Mouse (Mus musculus): Measurements from ENCODE around the gene Gmnn. TPM values are rescaled to one million over a fixed set of nuclear protein-coding genes. Genes with fewer than 3 reads are reported as not detected.
A peak's percentile ranks its signal among the peaks of the same experiment; 100 is the strongest.

Gene Gmnn
- polyA plus RNA-seq, 1 experiment = 129 TPM

DNA sequence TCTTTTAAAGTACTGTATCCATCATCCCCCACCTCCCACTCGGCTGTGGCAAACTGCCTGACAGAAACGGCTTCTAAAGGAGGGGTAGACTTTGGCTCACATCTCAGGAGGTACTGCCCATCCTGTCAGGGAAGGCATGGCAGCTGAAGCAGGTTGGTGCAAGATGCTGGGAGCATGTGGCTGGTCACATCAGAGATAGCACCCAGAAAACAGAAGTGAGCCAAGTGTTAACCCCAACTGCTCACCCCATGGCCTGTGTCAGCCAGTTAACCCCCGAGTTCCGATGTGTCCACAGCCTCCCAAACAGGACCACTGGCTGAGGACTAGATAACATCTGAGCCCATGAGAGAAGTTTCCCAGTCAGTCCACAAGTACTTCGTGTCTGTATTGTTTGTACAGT is 46.1 kb downstream of the Gmnn start:
- H3K4me3 ChIP-seq (ENCODE audit: low read depth, low read length) = no peak overlapping the region
- no peaks in the 10 kb centered on the region for H3K4me1 ChIP-seq (ENCODE audit: control insufficient read depth, insufficient read depth, low read length)
- H3K27me3 ChIP-seq (ENCODE audit: control insufficient read depth, insufficient read depth, low read length, poor library complexity, severe bottlenecking) = no peaks in the 10 kb centered on the region
- H3K36me3 ChIP-seq (ENCODE audit: control insufficient read depth, insufficient read depth, low read length, poor library complexity, severe bottlenecking) = no peaks in the 10 kb centered on the region
- TF ChIP-seq EP300 (IDR thresholded peaks at IDR 0.05; ENCODE audit: insufficient read depth, low read depth, low read length) = no peak
- TF ChIP-seq CTCF (IDR thresholded peaks at IDR 0.05; ENCODE audit: low read depth, low read length) = no peak
- TF ChIP-seq POLR2A (IDR thresholded peaks at IDR 0.05; ENCODE audit: insufficient read depth, low read length) = no peak
- H3K27ac ChIP-seq (ENCODE audit: insufficient read depth, low read length) = no peak overlapping the region
- H3K9ac ChIP-seq (ENCODE audit: low read depth, poor library complexity, severe bottlenecking) = no peak overlapping the region
- H3K9me3 ChIP-seq (replicated peaks; ENCODE audit: control insufficient read depth, insufficient read depth, low read length, poor library complexity, severe bottlenecking) = no peaks in the 10 kb centered on the region

- Histone ChIP-seq H3K9me3 (replicated peaks; ENCODE audit: control insufficient read depth, insufficient read depth, low read length, poor library complexity, severe bottlenecking) (no peaks in the 10 kb centered on the region), H3K36me3 (ENCODE audit: control insufficient read depth, insufficient read depth, low read length, poor library complexity, severe bottlenecking) (no peaks in the 10 kb centered on the region), H3K27ac (ENCODE audit: insufficient read depth, low read length) (no peak overlapping the region), H3K9ac (ENCODE audit: low read depth, poor library complexity, severe bottlenecking) (no peak overlapping the region), H3K4me3 (ENCODE audit: low read depth, low read length) (no peak overlapping the region), H3K4me1 (ENCODE audit: control insufficient read depth, insufficient read depth, low read length) (no peaks in the 10 kb centered on the region), H3K27me3 (ENCODE audit: control insufficient read depth, insufficient read depth, low read length, poor library complexity, severe bottlenecking) (no peaks in the 10 kb centered on the region)
- TF ChIP-seq CTCF (IDR thresholded peaks at IDR 0.05; ENCODE audit: low read depth, low read length) = no peak
- TF ChIP-seq EP300 (IDR thresholded peaks at IDR 0.05; ENCODE audit: insufficient read depth, low read depth, low read length) = no peak
- TF ChIP-seq POLR2A (IDR thresholded peaks at IDR 0.05; ENCODE audit: insufficient read depth, low read length) = no peak
Measured at GRCm38 (mm10) chr13:24714360-24714885, 47.3 kb downstream of the Gmnn start.

GRCm38 (mm10) chr13:24713434-24714000 is 48.2 kb downstream of the Gmnn start:
- Histone ChIP-seq H3K4me1 (ENCODE audit: control insufficient read depth, insufficient read depth, low read length) (no peaks in the 10 kb centered on the region), H3K27ac (ENCODE audit: insufficient read depth, low read length) (no peak overlapping the region), H3K9ac (ENCODE audit: low read depth, poor library complexity, severe bottlenecking) (no peak overlapping the region), H3K9me3 (replicated peaks; ENCODE audit: control insufficient read depth, insufficient read depth, low read length, poor library complexity, severe bottlenecking) (no peaks in the 10 kb centered on the region), H3K27me3 (ENCODE audit: control insufficient read depth, insufficient read depth, low read length, poor library complexity, severe bottlenecking) (no peaks in the 10 kb centered on the region), H3K4me3 (ENCODE audit: low read depth, low read length) (no peak overlapping the region), H3K36me3 (ENCODE audit: control insufficient read depth, insufficient read depth, low read length, poor library complexity, severe bottlenecking) (no peaks in the 10 kb centered on the region)
- TF ChIP-seq POLR2A (IDR thresholded peaks at IDR 0.05; ENCODE audit: insufficient read depth, low read length) = no peak
- peak; percentile 96 for TF ChIP-seq CTCF (IDR thresholded peaks at IDR 0.05; ENCODE audit: low read depth, low read length)

DNA sequence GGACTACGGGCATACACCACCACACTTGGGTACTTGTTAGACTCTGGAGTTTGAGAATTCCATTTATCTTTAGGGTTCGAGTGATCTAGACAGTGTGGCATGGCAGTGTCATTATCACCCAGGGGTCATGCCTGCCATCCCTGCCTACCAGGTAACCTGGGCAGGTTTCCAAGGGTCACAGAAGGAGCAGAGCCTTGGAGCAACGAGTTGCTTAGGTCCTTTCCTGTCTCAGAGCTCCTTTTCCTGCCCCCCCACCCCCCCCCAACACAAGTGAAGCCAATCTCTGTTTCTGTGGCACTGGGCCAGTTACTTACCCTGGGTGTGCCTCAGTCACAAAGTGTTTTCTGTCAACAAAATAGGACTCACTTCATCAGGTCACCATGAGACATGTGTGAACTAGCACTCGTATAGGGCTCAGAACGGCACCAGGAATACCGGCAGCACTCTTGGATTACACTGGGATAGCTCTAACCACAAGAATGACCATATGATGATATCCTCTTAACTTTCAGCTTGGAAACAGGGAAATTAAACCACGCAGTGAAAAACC is 49.1 kb downstream of the Gmnn start:
- H3K36me3 ChIP-seq (ENCODE audit: control insufficient read depth, insufficient read depth, low read length, poor library complexity, severe bottlenecking) = no peaks in the 10 kb centered on the region
- H3K4me3 ChIP-seq (ENCODE audit: low read depth, low read length) = no peak overlapping the region
- no peaks in the 10 kb centered on the region for H3K4me1 ChIP-seq (ENCODE audit: control insufficient read depth, insufficient read depth, low read length)
- H3K9ac ChIP-seq (ENCODE audit: low read depth, poor library complexity, severe bottlenecking) = no peak overlapping the region
- TF ChIP-seq CTCF (IDR thresholded peaks at IDR 0.05; ENCODE audit: low read depth, low read length) (no peak), POLR2A (IDR thresholded peaks at IDR 0.05; ENCODE audit: insufficient read depth, low read length) (no peak), EP300 (IDR thresholded peaks at IDR 0.05; ENCODE audit: insufficient read depth, low read depth, low read length) (no peak)
- no peaks in the 10 kb centered on the region for H3K27me3 ChIP-seq (ENCODE audit: control insufficient read depth, insufficient read depth, low read length, poor library complexity, severe bottlenecking)
- no peak overlapping the region for H3K27ac ChIP-seq (ENCODE audit: insufficient read depth, low read length)
- no peaks in the 10 kb centered on the region for H3K9me3 ChIP-seq (replicated peaks; ENCODE audit: control insufficient read depth, insufficient read depth, low read length, poor library complexity, severe bottlenecking)

GRCm38 (mm10) chr13:24710968-24711367 is 50.8 kb downstream of the Gmnn start:
- Histone ChIP-seq H3K27me3 (ENCODE audit: control insufficient read depth, insufficient read depth, low read length, poor library complexity, severe bottlenecking) (no peaks in the 10 kb centered on the region), H3K9ac (ENCODE audit: low read depth, poor library complexity, severe bottlenecking) (no peak overlapping the region), H3K36me3 (ENCODE audit: control insufficient read depth, insufficient read depth, low read length, poor library complexity, severe bottlenecking) (no peaks in the 10 kb centered on the region), H3K27ac (ENCODE audit: insufficient read depth, low read length) (no peak overlapping the region), H3K4me3 (ENCODE audit: low read depth, low read length) (no peak overlapping the region), H3K9me3 (replicated peaks; ENCODE audit: control insufficient read depth, insufficient read depth, low read length, poor library complexity, severe bottlenecking) (no peaks in the 10 kb centered on the region), H3K4me1 (ENCODE audit: control insufficient read depth, insufficient read depth, low read length) (no peaks in the 10 kb centered on the region)
- no peak for TF ChIP-seq POLR2A (IDR thresholded peaks at IDR 0.05; ENCODE audit: insufficient read depth, low read length)
- no peak for TF ChIP-seq CTCF (IDR thresholded peaks at IDR 0.05; ENCODE audit: low read depth, low read length)
- no peak for TF ChIP-seq EP300 (IDR thresholded peaks at IDR 0.05; ENCODE audit: insufficient read depth, low read depth, low read length)

GRCm38 (mm10) chr13:24709656-24710396 is 51.9 kb downstream of the Gmnn start:
- H3K4me1 ChIP-seq (ENCODE audit: control insufficient read depth, insufficient read depth, low read length) = no peaks in the 10 kb centered on the region
- H3K9me3 ChIP-seq (replicated peaks; ENCODE audit: control insufficient read depth, insufficient read depth, low read length, poor library complexity, severe bottlenecking) = no peaks in the 10 kb centered on the region
- no peak for TF ChIP-seq POLR2A (IDR thresholded peaks at IDR 0.05; ENCODE audit: insufficient read depth, low read length)
- no peaks in the 10 kb centered on the region for H3K27me3 ChIP-seq (ENCODE audit: control insufficient read depth, insufficient read depth, low read length, poor library complexity, severe bottlenecking)
- no peak overlapping the region for H3K27ac ChIP-seq (ENCODE audit: insufficient read depth, low read length)
- no peak overlapping the region for H3K9ac ChIP-seq (ENCODE audit: low read depth, poor library complexity, severe bottlenecking)
- H3K36me3 ChIP-seq (ENCODE audit: control insufficient read depth, insufficient read depth, low read length, poor library complexity, severe bottlenecking) = no peaks in the 10 kb centered on the region
- no peak overlapping the region for H3K4me3 ChIP-seq (ENCODE audit: low read depth, low read length)

All from ES-Bruce4 (cell line).